ENCODE assay signal across 15 mouse cellular contexts in genomic region chr19:48682485-48682884, GRCm38 (mm10).
DNase-seq lines count a peak whose midpoint lies in the region; ATAC-seq and TF ChIP-seq lines count a peak whose summit lies in the region.
"Had no signal": no experiment of that assay in that cellular context is flagged by ENCODE, and none has a peak within 500 bp of the region (broad histone marks: within the 10 kb centered on the region; RNA-seq: fewer than 3 reads in every experiment).

No protein-coding gene starts in this region.

- no peaks in the 10 kb centered on the region for H3K4me1 ChIP-seq in kidney, embryonic 16.5 days (ENCODE audit: insufficient read depth, low read length)
- H3K4me1 ChIP-seq in midbrain, postnatal 0 days (ENCODE audit: insufficient read depth, low read length), result no peaks in the 10 kb centered on the region
- H3K4me1 ChIP-seq: embryonic facial prominence, embryonic 12.5 days had no signal

- no peaks in the 10 kb centered on the region for H3K36me3 ChIP-seq in kidney, embryonic 16.5 days (ENCODE audit: insufficient read depth, low read length)
- no peaks in the 10 kb centered on the region for H3K36me3 ChIP-seq in midbrain, postnatal 0 days (ENCODE audit: insufficient read depth, low read length)
- H3K36me3 ChIP-seq: embryonic facial prominence, embryonic 12.5 days; heart, embryonic 13.5 days; neural tube, embryonic 15.5 days had no signal

- H3K4me2 ChIP-seq in kidney, embryonic 16.5 days (replicated peaks; ENCODE audit: low read depth, low read length), result no peak overlapping the region
- H3K4me2 ChIP-seq in midbrain, postnatal 0 days (ENCODE audit: low read depth, low read length, poor library complexity, severe bottlenecking), result no peak overlapping the region
- H3K4me2 ChIP-seq: embryonic facial prominence, embryonic 12.5 days; heart, embryonic 13.5 days; neural tube, embryonic 15.5 days had no signal

- no peaks in the 10 kb centered on the region for H3K9me3 ChIP-seq in kidney, embryonic 16.5 days (ENCODE audit: low read length)
- no peaks in the 10 kb centered on the region for H3K9me3 ChIP-seq in midbrain, postnatal 0 days (ENCODE audit: low read length)
- H3K9me3 ChIP-seq: embryonic facial prominence, embryonic 12.5 days; heart, embryonic 13.5 days; neural tube, embryonic 15.5 days had no signal

- H3K27me3 ChIP-seq in kidney, embryonic 16.5 days (ENCODE audit: insufficient read depth, low read length), result no peaks in the 10 kb centered on the region
- H3K27me3 ChIP-seq in midbrain, postnatal 0 days (ENCODE audit: insufficient read depth, low read length), result no peaks in the 10 kb centered on the region
- H3K27me3 ChIP-seq: embryonic facial prominence, embryonic 12.5 days; heart, embryonic 13.5 days; neural tube, embryonic 15.5 days; Patski had no signal

- H3K9ac ChIP-seq in kidney, embryonic 16.5 days (replicated peaks; ENCODE audit: low read length), result no peak overlapping the region
- no peak overlapping the region for H3K9ac ChIP-seq in midbrain, postnatal 0 days (replicated peaks; ENCODE audit: low read length, poor library complexity, severe bottlenecking)
- H3K9ac ChIP-seq: embryonic facial prominence, embryonic 12.5 days; heart, embryonic 13.5 days; neural tube, embryonic 15.5 days had no signal

- H3K27ac ChIP-seq in kidney, embryonic 16.5 days (ENCODE audit: low read length), result no peak overlapping the region
- H3K27ac ChIP-seq in midbrain, postnatal 0 days (ENCODE audit: low read depth, low read length), result no peak overlapping the region
- H3K27ac ChIP-seq: embryonic facial prominence, embryonic 12.5 days; heart, embryonic 13.5 days; neural tube, embryonic 15.5 days had no signal

- no peak for ATAC-seq in frontal cortex, adult (ENCODE audit: low TSS enrichment)
- ATAC-seq in kidney, embryonic 16.5 days (ENCODE audit: low FRiP score, low TSS enrichment), result no peak
- no peak for ATAC-seq in midbrain, postnatal 0 days (ENCODE audit: low FRiP score)
- ATAC-seq: Patski had no signal

- 81% methylated on average over 3 of the region's 3 CpGs for whole genome bisulfite sequencing in kidney, embryonic 16.5 days
- whole genome bisulfite sequencing in midbrain, postnatal 0 days, result 62% methylated on average over 3 of the region's 3 CpGs

- TF ChIP-seq CTCF in midbrain, postnatal 0 days (IDR thresholded peaks at IDR 0.05), result no peak

- no peak overlapping the region for H3K4me3 ChIP-seq in kidney, embryonic 16.5 days (ENCODE audit: low read length)
- H3K4me3 ChIP-seq in midbrain, postnatal 0 days (ENCODE audit: low read depth, low read length), result no peak overlapping the region
- H3K4me3 ChIP-seq: embryonic facial prominence, embryonic 12.5 days; heart, embryonic 13.5 days; neural tube, embryonic 15.5 days had no signal

- peak; percentile 12 to 21 for DNase-seq in frontal cortex, postnatal 10 days (ENCODE audit: low spot score in 2 of 2)
- peak; percentile 17 to 21 for DNase-seq in kidney, postnatal 4 days
- DNase-seq in right cerebral cortex, postnatal 10 days (ENCODE audit: low spot score in 2 of 2), result peak; percentile 50 to 65
- DNase-seq in right cerebral cortex, adult 2 months (ENCODE audit: low spot score in 2 of 2), result no peak
- DNase-seq in midbrain, postnatal 0 days (ENCODE audit: low spot score), result peak; percentile 63
- DNase-seq in thymus, postnatal 10 days (ENCODE audit: low spot score in 2 of 2), result no peak
- DNase-seq: adrenal gland, adult 2 months; cerebellum, adult 9-10 months; kidney, adult 18-20 months had no signal

Comparison
In these comparisons a context has a peak if more than half of its experiments do, and no peak if none do; other contexts are left out.
1. DNase-seq: peak in frontal cortex, postnatal 10 days (2 of 2), kidney, postnatal 4 days (2 of 2), right cerebral cortex, postnatal 10 days (2 of 2) and midbrain, postnatal 0 days (single experiment); none in right cerebral cortex, adult 2 months (0 of 2) and thymus, postnatal 10 days (0 of 2).